Mouse (Mus musculus) cortical plate, adult 2 months (tissue): Measurements from ENCODE around the gene Imp4.

Experiments used
- CTCF ChIP-seq: fragments of 200-500 bp; IDR thresholded peaks from 2 replicates; pipeline ENCODE4 v1.5.1; 2011; ENCODE audit warnings: mild to moderate bottlenecking, control low read depth, low read length; ENCODE audit not compliant: insufficient read depth; ENCODE audit errors: extremely low read depth
- POLR2A ChIP-seq: fragments of 200-500 bp; IDR thresholded peaks from 2 replicates; pipeline ENCODE4 v1.6.1; 2011; ENCODE audit warnings: mild to moderate bottlenecking, low read length, control low read depth; ENCODE audit not compliant: insufficient read depth; ENCODE audit errors: extremely low read depth

DNA sequence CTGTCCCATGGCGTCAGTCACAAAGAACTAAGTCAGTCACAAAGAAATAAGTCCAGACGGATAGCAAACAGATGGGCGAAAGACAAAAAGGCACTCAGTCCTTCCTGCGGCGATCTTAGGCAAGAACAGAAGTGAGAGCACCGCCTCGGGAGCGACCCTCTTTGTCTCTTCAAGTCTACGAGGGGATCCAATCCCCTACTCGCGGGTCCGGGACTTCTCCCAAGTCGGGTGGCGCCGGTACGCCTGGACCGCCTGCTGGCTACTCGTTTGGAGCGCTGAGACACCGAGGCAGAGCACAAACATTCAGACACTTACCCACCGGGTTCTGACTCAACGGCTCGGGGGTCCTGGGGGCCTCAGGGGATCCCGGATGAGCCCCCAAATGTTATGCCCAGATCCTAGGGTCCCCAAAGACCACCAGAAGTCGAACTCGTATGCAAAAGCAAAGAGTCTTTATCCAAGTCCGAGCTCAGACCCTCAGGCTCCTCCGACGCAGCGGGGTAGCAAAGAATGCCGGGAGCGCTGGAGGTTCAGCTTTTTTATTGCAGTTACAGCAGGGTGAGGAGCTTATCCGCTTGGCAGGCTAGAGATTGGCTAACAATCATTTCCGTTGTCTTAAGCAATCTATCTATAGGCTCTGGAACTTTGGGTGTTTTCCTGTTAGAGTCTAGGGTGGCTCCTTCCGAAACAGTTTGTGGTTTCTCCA lies 6.7 kb upstream of the Imp4 start:
- TF ChIP-seq POLR2A (peak; percentile 83), CTCF (no peak)
